In the genomic region with DNA sequence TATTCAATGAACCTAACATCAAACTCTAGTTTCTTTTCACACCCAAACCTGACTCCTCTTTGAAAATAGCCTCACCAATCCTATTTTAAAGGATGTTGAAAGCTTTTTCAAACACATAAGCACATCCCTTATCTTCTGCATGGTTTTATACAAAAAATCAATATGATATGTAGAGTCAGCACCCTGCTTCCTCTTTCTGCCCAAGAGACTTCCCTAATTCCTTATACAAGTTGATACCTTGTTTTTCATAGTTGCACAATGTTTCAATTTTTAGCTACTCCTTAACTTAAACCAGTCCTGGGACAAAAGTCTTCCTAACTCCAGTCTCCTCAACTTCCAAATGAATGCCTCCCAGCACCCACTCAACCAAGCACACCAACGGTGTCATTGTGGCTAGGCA, we compare ENCODE assay signal across 23 mouse cellular contexts.
"Had no signal": no experiment of that assay in that cellular context is flagged by ENCODE, and none has a peak within 500 bp of the region (broad histone marks: within the 10 kb centered on the region; RNA-seq: fewer than 3 reads in every experiment).

No protein-coding gene starts in this region.

- H3K9ac ChIP-seq: forebrain, postnatal 0 days; heart, embryonic 12.5 days; hindbrain, embryonic 14.5 days; intestine, embryonic 15.5 days; kidney, embryonic 15.5 days; limb, embryonic 13.5 days; limb, embryonic 15.5 days; liver, embryonic 12.5 days had no signal

- ATAC-seq: forebrain, postnatal 0 days; hindbrain, embryonic 16.5 days; inflammation-experienced regulatory T-cells, adult 6 months; intestine, embryonic 15.5 days; intestine, postnatal 0 days; liver, embryonic 12.5 days had no signal

- DNase-seq: forebrain, postnatal 0 days; gastrocnemius, postnatal 36 days; heart, postnatal 10 days; heart, postnatal 4 days; kidney, adult 2 months; kidney, adult 9 months; kidney, postnatal 14 days; kidney, postnatal 36 days; layer of hippocampus, adult 9-11 months; layer of hippocampus, postnatal 36 days; left cerebral cortex, postnatal 4 days had no signal

- H3K4me1 ChIP-seq: heart, embryonic 10.5 days; intestine, embryonic 15.5 days; liver, embryonic 12.5 days had no signal

- H3K4me3 ChIP-seq: heart, embryonic 10.5 days; heart, embryonic 12.5 days; intestine, embryonic 15.5 days; kidney, embryonic 15.5 days; limb, embryonic 13.5 days; limb, embryonic 15.5 days; liver, embryonic 12.5 days had no signal

- H3K4me2 ChIP-seq: heart, embryonic 12.5 days; hindbrain, embryonic 14.5 days; intestine, embryonic 15.5 days; kidney, embryonic 15.5 days; limb, embryonic 13.5 days; limb, embryonic 15.5 days; liver, embryonic 12.5 days had no signal

- H3K27ac ChIP-seq: heart, embryonic 10.5 days; hindbrain, embryonic 14.5 days; intestine, embryonic 15.5 days; kidney, embryonic 15.5 days; kidney, postnatal 0 days; limb, embryonic 13.5 days; limb, embryonic 15.5 days; liver, embryonic 12.5 days had no signal

- H3K9me3 ChIP-seq: heart, embryonic 10.5 days; heart, embryonic 12.5 days; intestine, embryonic 15.5 days; kidney, embryonic 15.5 days; limb, embryonic 13.5 days; limb, embryonic 15.5 days; liver, embryonic 12.5 days had no signal

- H3K27me3 ChIP-seq: heart, embryonic 12.5 days; liver, embryonic 12.5 days had no signal

- H3K36me3 ChIP-seq: heart, embryonic 10.5 days; heart, embryonic 12.5 days; intestine, embryonic 15.5 days; kidney, embryonic 15.5 days; limb, embryonic 13.5 days; limb, embryonic 15.5 days; liver, embryonic 12.5 days had no signal
